Mouse (Mus musculus) stomach, embryonic 14.5 days (tissue): Measurements from ENCODE around the gene Lnx2. TPM values are rescaled to one million over a fixed set of nuclear protein-coding genes. Genes with fewer than 3 reads are reported as not detected.

ENCODE experiments used
- ATAC-seq: fragments of 200-750 bp; cut with Nextera tagmentation; 2 replicates; pipeline ENCODE4 v1.8.0; 2017; ENCODE audit warnings: low read depth, moderate TSS enrichment; ENCODE audit not compliant: insufficient number of reproducible peaks, insufficient read depth, low FRiP score
- H3K27ac ChIP-seq: fragments of 300-500 bp; sonication (generic); 2 replicates; pipeline ENCODE4 v1.5.1; 2014; ENCODE audit warnings: mild to moderate bottlenecking, low read length, moderate library complexity, mixed read lengths
- H3K27me3 ChIP-seq: fragments of 300-500 bp; sonication (generic); 2 replicates; pipeline ENCODE4 v1.6.1; 2014; ENCODE audit warnings: low read length, control low read depth, mixed read lengths; ENCODE audit not compliant: control insufficient read depth, insufficient read depth
- H3K36me3 ChIP-seq: fragments of 300-500 bp; sonication (generic); 2 replicates; pipeline ENCODE4 v1.6.1; 2014; ENCODE audit warnings: mild to moderate bottlenecking, control low read depth, low read length, moderate library complexity, mixed read lengths; ENCODE audit not compliant: control insufficient read depth, insufficient read depth
- H3K4me1 ChIP-seq: fragments of 300-500 bp; sonication (generic); 2 replicates; pipeline ENCODE4 v1.6.1; 2014; ENCODE audit warnings: low read length, control low read depth, mixed read lengths; ENCODE audit not compliant: control insufficient read depth, insufficient read depth
- H3K4me2 ChIP-seq: fragments of 300-500 bp; sonication (generic); replicated peaks from 2 replicates; pipeline ENCODE4 v1.6.1; 2014; ENCODE audit warnings: low read depth, low read length, control low read depth
- H3K4me3 ChIP-seq: fragments of 300-500 bp; sonication (generic); 2 replicates; pipeline ENCODE4 v1.5.1; 2014; ENCODE audit warnings: low read depth, low read length, control low read depth
- H3K9ac ChIP-seq: fragments of 300-500 bp; sonication (generic); replicated peaks from 2 replicates; pipeline ENCODE4 v1.6.1; 2014; ENCODE audit warnings: low read depth, mild to moderate bottlenecking, control low read depth, low read length, moderate library complexity, mixed read lengths
- H3K9me3 ChIP-seq: fragments of 300-500 bp; sonication (generic); 2 replicates; pipeline ENCODE4 v1.6.1; 2016; ENCODE audit warnings: low read depth, low read length, control low read depth; ENCODE audit not compliant: control insufficient read depth
- WGBS: fragments of 180-500 bp; shearing (Covaris S2); extraction: QIAGEN DNeasy Blood & Tissue Kit; methylation state at CpG from one replicate; pipeline ENCODE4 v1.1.7; 2014; 5-methylcytosine and 5-hydroxymethylcytosine counted together
- polyA plus RNA-seq: library from polyadenylated mRNA; unstranded; fragments of >200 nt; fragmentation: Nextera tagmentation; extraction: Ambion mirVana; gene quantifications from 2 replicates; pipeline ENCODE4 v1.2.1, GENCODE M21; 2014

The Lnx2 gene
- polyA plus RNA-seq, 1 experiment from 2014 or later = 20.7 TPM

- no peaks in the 10 kb centered on the region for H3K27me3 ChIP-seq
- WGBS = 65% methylated on average over 21 of the region's 21 CpGs
- ATAC-seq = no peak
- no peaks in the 10 kb centered on the region for H3K36me3 ChIP-seq
- no peaks in the 10 kb centered on the region for H3K9me3 ChIP-seq
- H3K27ac ChIP-seq = no peak overlapping the region
- H3K4me1 ChIP-seq = no peaks in the 10 kb centered on the region
- H3K4me2 ChIP-seq = no peak overlapping the region
- H3K9ac ChIP-seq = no peak overlapping the region
- H3K4me3 ChIP-seq = no peak overlapping the region
Measured at GRCm38 (mm10) chr5:146985725-146986433, 90.5 kb downstream of the Lnx2 start.

GRCm38 (mm10) chr5:146983216-146983615, 93.2 kb downstream of the Lnx2 start:
- Histone ChIP-seq H3K4me2 (no peak overlapping the region), H3K4me1 (no peaks in the 10 kb centered on the region), H3K27ac (no peak overlapping the region), H3K27me3 (no peaks in the 10 kb centered on the region), H3K9ac (no peak overlapping the region), H3K4me3 (no peak overlapping the region), H3K36me3 (no peaks in the 10 kb centered on the region), H3K9me3 (no peaks in the 10 kb centered on the region)
- ATAC-seq = no peak; the same call in 1 of the 2 replicates
- WGBS = 10% methylated on average over 8 of the region's 8 CpGs

GRCm38 (mm10) chr5:146981376-146981775, 95.0 kb downstream of the Lnx2 start:
- no peaks in the 10 kb centered on the region for H3K36me3 ChIP-seq
- no peaks in the 10 kb centered on the region for H3K4me1 ChIP-seq
- no peak overlapping the region for H3K4me2 ChIP-seq
- no peak overlapping the region for H3K4me3 ChIP-seq
- 89% methylated on average over 6 of the region's 6 CpGs for WGBS
- H3K9ac ChIP-seq = no peak overlapping the region
- no peak for ATAC-seq
- no peaks in the 10 kb centered on the region for H3K9me3 ChIP-seq
- no peaks in the 10 kb centered on the region for H3K27me3 ChIP-seq
- no peak overlapping the region for H3K27ac ChIP-seq

DNA sequence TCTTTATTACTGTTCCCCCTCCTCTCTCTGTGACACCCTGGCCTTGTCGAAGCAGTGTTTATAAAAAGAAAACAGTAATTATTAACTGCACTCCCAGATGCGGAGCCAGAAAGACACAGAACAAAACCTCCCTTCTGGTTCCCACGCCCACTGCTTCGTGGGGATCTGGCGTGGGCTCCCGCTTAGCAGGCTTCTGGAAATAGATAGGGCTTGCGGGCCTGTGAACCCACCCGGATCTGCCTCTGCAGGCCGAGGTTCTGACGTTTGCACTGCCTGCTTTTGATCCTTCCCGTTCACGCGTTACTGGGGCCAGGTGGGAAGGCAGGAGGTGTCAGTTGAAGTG, 101.6 kb downstream of the Lnx2 start:
- no peak overlapping the region for H3K4me3 ChIP-seq
- H3K9ac ChIP-seq = no peak overlapping the region
- H3K4me2 ChIP-seq = peak overlapping the region; percentile 17; the same call in 1 of the 2 replicates
- H3K27me3 ChIP-seq = no peaks in the 10 kb centered on the region
- ATAC-seq = no peak
- H3K36me3 ChIP-seq = no peaks in the 10 kb centered on the region
- 16% methylated on average over 13 of the region's 13 CpGs for WGBS
- peak overlapping the region; percentile 24; the same call in 1 of the 2 replicates for H3K27ac ChIP-seq
- peaks cover 6% of the 10 kb centered on the region; the same call in 1 of the 2 replicates for H3K4me1 ChIP-seq
- H3K9me3 ChIP-seq = no peaks in the 10 kb centered on the region

DNA sequence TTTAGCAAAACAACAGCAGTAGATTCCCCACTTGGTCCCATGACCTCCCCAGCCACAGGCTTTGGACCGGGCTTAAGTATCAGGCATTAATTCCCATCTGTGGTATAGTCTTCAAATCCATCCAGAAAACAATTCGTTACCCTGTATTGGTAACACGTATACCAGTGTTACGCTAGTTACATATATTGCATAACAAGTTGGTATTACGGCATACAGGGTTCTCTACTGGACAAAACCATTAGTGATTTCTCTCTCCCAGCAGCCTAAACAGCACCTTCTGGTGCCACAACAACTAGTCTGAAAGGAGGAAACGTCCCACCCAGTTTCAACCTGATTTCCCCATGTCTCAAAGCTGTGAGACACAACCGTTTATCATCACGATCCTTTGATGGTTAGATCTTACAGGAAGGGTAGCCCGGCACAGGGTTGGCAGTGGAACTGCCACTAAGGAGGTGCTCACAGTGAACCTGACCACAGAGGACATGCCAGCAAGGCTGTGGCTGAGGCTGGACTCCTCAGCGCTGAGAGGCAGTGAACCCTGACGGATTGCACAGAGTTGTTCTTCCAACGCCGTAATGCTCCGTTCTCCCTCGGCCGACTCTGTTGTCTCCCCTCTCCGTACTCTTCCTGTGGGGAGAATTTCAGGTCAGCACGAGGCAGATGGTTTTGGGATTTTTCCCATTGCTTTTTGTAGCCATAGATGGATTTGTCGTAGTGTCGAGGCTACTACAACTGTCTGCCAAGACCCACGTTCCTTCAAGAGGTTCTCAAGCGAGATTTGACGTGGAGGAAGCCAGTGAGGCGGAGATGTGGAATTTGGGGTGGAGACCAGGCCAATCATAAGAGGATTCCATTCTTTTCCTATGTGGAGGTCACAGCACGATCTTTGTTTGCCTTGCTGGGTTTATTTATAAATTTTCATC, 102.3 kb downstream of the Lnx2 start:
- Histone ChIP-seq H3K27ac (no peak overlapping the region; the same call in 1 of the 2 replicates), H3K4me3 (no peak overlapping the region), H3K4me2 (peak overlapping the region; percentile 17; the same call in 1 of the 2 replicates), H3K27me3 (no peaks in the 10 kb centered on the region), H3K9me3 (no peaks in the 10 kb centered on the region), H3K36me3 (no peaks in the 10 kb centered on the region), H3K9ac (no peak overlapping the region), H3K4me1 (peaks cover 6% of the 10 kb centered on the region; the same call in 1 of the 2 replicates)
- 66% methylated on average over 25 of the region's 25 CpGs for WGBS
- no peak for ATAC-seq

DNA sequence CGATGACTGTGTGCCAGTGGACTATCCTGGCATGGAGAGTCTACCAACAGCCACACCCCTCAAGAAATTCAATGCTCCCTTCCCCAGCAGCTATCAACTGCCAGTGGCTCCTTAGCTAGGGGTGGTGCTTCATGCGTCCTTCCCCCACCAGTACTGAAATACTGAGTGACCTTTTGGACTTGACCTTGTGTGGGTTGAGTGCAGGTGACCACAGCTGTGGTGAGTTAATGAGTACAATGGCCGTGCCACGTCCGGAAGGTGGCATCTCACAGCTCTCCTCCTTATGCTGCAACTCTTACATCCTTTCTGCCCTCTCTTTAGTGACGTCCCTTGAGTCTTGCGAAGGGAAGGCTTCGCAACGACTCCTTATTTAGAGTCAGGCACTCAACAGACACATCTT, 103.0 kb downstream of the Lnx2 start:
- Histone ChIP-seq H3K4me1 (peaks cover 6% of the 10 kb centered on the region; the same call in 1 of the 2 replicates), H3K9me3 (no peaks in the 10 kb centered on the region), H3K27ac (no peak overlapping the region), H3K9ac (no peak overlapping the region), H3K4me2 (no peak overlapping the region), H3K27me3 (no peaks in the 10 kb centered on the region), H3K36me3 (no peaks in the 10 kb centered on the region), H3K4me3 (no peak overlapping the region)
- ATAC-seq = no peak
- WGBS = 89% methylated on average over 9 of the region's 9 CpGs

DNA sequence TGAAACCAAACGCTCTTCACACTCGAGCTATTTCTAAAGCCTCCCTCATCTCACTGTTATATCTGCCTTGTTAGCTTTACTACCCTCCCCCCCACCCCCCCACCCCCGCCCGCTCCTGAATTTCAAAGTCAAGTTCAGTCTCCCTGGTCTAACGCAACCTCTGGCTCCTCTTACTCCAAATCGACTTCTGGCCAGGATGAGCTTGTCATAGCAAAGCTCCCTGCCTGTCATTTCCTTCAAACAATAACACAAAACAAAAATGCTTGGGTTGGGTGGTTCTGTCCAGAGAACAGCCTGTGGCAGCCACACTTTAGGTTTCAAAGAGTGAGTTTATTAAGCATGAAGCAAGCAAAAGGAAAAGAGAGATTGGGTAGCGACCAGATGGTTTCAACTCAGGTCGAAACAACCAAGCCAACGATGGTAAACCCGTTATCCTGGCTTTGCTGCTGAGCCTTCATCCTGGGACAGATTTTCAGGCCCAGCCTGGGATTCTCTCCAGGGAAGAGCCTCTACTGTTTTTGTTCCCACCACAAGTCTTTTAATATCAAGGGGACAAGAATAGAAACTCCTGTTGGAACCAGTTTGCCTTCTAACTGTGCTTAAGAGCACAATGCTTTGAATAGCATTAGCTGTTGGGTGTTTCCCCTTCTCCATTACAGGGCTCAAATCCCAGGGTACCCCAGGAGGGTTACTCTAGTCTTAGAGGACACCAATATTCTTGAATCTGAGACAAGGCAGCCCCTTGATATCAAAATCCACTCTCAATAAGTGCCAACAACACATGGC, 104.4 kb downstream of the Lnx2 start:
- no peak overlapping the region for H3K9ac ChIP-seq

More for the DNA sequence above, 104.4 kb downstream of the Lnx2 start:
- Histone ChIP-seq H3K4me2 (no peak overlapping the region), H3K36me3 (no peaks in the 10 kb centered on the region), H3K4me3 (no peak overlapping the region), H3K4me1 (peaks cover 6% of the 10 kb centered on the region; the same call in 1 of the 2 replicates), H3K27me3 (no peaks in the 10 kb centered on the region), H3K27ac (no peak overlapping the region), H3K9me3 (no peaks in the 10 kb centered on the region)
- no peak for ATAC-seq
- 60% methylated on average over 10 of the region's 10 CpGs for WGBS
